Mouse (Mus musculus): ENCODE results near the gene Tcte3. TPM values are rescaled to one million over a fixed set of nuclear protein-coding genes. Genes with fewer than 3 reads are reported as not detected.
"Not testable (repeated sequence)": the region's sequence is repeated elsewhere in the genome, so short reads cannot be mapped to it uniquely, and the experiment has no call there.

Gene Tcte3
- 0.39 and 4.2 TPM in 2 replicates for total RNA-seq (2015)
- total RNA-seq (2017) = 0.81 TPM in 1 of 2 replicates, not detected in the other

DNA sequence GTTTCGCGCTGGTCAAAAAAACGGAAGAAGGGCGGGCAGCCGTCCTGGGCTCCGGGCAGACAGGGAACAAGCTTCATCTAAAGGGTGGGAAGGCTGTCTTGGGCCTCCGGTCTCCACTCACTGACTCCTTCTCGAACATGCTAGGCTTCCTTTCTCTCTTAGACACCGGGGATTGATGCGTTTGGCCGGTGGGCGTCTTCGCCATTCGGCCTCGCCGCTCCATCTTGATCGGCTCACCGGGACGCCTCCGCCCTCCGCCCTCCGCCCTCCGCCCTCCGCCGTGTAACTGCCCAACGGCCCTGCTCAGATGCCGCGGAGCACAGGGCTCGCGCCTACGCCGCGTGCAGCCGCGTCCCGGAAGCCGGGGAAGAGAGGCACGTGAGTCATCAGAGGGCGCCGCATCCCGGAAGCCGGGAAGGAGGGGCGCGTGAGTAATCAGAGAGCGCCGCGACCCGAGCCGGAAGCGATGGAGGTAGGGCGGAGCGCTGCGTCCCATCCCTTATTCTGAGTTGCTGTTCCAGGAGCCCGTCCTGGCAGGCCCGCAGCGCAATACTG lies at the start of gene Tcte3, which contains the start of the genes Ermard and Gm3448:
Tcte3 (minus strand) TSS at position 314 of the 555 bp plus-strand sequence.
Ermard (plus strand) TSS at position 34 of the 555 bp plus-strand sequence.
Gm3448 (minus strand) TSS at position 363 of the 555 bp plus-strand sequence.
- peak; percentile 96 for ATAC-seq (ENCODE audit: poor library complexity, severe bottlenecking)

DNA sequence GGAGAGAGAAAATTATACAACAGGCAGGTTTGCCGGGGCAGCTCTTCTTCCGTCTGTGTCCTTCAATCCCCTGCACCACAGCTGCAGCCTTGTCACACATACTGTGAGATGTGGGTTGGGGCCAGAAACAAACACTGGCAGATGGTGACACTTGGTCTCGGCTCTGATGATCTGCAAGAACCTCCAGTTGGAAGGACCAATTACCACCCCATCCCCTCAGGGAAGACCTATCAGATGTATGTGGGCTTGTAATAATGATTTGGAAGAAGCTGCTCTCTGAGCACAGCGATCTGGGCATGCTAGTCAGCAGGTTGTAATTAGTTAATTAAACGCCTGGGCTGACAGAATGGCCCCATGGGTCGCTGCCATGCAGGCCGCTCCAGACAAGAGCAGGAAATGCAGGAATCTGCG lies 47.3 kb upstream of the Tcte3 start:
- no peak for ATAC-seq (ENCODE audit: poor library complexity, severe bottlenecking)

DNA sequence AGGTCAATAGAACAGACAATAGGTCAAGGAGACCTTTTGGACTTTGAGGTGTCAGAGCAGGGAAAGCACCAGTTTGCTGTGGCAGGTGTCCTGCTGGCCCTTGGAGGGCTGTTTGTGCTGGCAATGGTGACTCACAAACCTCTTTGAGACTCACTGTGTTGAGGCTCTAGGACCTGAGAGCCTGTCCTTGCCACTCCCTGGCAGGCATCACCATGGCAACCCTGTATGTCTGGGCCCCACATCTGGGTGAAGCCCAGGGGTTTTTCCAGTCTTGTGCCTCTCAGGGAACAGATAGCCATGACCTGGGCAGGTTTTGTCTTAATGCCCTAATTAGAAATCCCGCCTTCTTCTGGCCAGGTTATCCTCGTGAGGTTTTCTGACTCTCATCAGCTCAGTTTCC lies 46.9 kb upstream of the Tcte3 start:
- ATAC-seq (ENCODE audit: poor library complexity, severe bottlenecking) = no peak

DNA sequence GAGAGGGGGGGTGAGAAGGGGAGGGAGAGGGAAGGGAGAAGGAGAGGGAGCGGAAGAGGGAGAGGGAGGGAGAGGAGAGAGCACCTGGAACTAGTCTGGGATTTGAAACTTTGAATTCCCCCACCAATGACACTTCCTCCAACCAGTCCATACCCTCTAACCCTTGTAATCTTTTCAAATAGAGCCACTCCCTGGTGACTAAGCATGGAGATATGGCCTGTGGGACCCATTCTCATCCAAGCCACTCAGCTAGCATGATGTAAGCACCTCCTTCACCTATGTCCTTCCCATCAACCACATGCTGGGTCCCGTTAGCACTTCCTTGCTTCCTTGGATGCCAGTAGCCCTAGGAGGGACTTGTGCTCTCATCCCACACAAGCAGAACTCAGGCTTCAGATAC lies 43.7 kb upstream of the Tcte3 start:
- ATAC-seq (ENCODE audit: poor library complexity, severe bottlenecking) = no peak

DNA sequence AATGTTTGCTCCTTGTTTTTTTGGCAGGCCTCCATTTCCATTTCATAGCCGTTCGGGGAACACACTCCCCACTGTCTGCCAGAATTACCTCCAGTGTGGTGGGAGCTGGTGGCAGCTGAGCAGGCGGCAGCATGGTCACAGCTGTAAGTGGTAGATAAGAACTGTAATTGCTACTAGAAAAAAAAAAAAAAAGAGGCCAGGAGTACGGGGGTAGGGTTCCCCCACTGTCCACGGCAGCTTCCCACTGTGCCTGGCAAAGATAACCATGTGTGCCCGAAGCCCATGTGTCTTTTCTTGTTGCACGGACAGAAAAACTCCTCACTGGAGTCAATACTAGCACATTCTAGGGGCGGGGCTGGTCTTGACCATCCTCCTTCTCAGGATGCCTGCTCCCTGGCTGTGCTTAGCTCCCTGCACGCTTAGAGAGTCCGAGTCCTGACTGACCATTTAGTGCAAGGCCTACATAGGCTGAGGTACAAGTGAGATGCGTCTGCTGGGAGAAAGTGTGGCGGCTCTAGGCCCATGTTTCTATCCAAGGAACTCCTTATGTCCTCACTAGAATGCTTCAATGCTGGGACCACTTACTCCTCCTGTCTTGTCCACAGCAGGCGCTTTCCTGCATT lies 43.0 kb upstream of the Tcte3 start:
- peak; percentile 30; the same call in 1 of the 2 replicates for ATAC-seq (ENCODE audit: poor library complexity, severe bottlenecking)

DNA sequence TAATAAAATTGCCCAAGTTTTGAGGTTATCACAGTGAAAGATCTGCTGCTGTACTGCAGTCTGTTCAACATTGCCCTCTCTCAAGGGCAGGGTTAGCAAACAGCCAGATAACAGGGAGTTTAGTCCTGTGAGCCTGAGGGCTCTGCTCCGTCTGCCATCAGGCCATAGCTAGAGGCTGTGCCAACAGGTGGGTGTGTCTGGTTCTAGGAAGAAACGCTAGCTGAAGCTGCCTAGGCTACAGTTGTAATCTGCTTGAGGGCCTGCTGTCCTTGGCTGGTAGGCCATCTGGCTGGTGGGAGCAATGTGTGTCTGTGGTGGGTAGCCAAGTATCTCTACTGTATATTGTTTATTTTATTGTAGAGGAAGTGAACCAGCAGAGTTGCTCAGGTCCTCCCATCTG lies 36.2 kb upstream of the Tcte3 start:
- no peak for ATAC-seq (ENCODE audit: poor library complexity, severe bottlenecking)

DNA sequence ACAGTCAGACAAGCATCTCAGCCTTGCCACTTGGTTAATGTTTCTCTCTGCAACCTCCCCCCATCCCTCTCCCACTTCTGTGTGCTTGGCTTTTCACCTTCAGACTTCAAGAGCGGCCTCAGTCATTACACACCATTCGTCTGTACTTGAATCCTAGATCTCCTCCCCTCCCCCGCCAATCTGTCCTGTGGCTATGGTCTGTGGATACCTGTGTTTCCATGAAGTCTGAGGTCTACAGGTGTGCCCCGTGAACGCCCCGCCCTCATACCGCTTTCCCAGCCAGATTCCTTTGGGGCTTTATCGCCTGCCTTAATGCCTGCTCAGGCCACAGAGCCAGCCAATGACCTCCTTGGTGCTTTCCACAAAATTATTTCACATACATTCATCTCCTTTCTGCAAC lies 33.7 kb upstream of the Tcte3 start:
- no peak for ATAC-seq (ENCODE audit: poor library complexity, severe bottlenecking)

DNA sequence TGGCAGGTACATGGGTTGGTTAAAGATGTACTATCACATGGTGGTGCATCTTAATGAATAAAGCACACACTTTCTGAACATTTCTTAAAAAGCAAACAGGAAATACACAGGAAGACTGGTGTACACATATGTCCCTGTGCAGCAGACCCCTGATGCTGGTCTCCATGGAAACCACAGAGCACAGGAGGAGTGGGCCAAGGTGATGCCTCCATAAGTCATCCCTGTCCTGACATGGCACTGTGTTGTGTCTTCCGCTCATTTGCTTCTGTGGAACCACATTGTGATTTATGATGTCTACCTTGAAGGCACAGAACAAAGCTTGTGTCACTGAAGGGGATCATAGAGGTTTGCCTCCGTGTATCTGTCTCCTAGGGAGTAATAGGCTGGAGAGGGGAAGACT lies 30.9 kb upstream of the Tcte3 start:
- no peak for ATAC-seq (ENCODE audit: poor library complexity, severe bottlenecking)

DNA sequence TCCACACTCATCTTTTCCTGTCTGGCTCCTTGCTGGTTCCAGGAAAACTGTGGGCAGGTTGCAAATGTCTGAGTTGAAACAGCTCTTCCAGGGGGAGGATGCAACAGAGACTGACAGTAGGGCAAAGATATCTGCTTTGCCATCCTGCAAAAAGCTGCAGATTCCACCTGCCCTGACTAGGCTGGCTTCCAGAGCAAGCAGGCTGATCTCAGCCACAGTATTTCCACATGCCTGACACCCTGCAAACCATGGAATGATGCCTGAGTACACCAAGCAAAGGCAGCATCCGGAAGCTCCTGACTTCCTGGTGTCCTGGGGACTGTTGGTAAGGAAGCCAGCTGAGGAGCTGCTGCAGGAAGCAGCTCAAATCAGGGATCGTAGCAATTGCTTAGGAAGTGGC lies 27.8 kb upstream of the Tcte3 start:
- ATAC-seq (ENCODE audit: poor library complexity, severe bottlenecking) = no peak

DNA sequence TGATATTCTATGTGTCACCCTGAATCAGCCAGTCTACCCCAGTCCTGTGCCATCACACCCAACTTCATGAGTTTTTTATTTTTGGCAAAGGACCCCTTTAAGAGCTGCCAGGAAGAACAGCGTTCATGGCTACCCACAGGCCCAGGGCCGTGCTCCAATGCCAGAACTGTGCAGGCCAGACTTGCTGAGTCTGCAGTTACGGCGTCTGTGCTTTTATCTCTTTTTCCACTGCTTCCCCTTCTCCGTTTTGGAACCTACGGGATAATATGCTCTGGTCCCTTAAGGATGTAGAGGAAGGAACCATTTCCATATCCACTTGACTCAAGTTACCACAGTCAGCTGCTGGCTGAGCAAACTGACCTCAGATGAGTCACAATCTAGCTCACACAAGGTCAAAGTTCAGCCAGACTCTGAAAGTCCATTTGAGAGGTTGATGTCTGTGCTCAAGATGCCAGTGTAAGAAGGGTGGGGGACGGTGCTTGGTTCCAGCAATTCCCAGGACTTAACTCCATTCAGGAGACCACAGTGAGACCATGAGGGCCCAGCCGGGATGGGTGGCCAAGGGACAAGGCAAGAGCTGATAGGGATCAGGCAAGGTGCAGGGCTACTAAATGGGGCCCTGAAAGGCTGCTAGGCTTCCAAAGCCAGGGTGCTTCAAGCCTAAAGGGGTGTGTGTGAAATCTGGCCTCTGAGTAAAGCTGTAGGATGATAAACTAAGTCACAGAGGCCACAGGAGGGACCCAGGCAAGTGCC lies 26.9 kb upstream of the Tcte3 start:
- ATAC-seq (ENCODE audit: poor library complexity, severe bottlenecking) = no peak

DNA sequence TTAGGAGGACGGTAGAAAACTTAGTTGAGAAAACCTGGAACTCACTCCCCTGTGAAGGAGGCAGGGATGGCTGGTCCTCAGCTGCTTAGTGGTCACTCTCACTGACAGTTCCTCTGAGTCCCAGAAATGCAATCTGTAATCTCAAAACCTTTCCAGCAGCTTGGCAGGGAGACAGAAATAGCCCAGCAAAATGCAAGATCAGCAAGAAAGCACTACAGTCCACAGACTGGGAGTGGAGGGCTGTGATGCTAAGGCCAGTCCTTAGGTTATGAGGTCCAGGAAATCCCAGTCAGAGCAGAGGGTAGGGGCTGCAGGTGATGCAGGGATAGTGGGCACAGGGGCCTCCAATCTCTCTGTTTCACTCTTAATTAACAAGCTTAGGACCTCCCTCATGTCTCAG lies 25.6 kb upstream of the Tcte3 start:
- no peak for ATAC-seq (ENCODE audit: poor library complexity, severe bottlenecking)

DNA sequence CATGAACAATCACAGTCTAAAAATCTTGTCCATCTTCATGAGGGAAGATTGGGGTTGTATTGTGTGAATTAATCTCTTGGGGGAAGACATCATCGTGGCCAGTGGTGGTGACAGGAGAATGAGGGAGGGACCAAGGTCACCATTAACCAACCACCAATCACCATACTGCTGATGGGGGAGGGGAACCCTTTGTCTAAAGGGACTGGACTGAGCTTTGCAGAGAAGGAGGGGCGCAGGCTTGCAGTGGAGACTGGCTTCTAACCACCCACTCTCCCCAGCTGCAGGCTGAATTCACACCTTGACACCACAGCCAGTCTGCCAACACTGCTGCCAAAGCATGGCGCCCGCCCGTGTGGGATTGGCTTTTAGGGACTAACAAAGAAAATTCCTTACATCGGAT lies 24.8 kb upstream of the Tcte3 start:
- no peak for ATAC-seq (ENCODE audit: poor library complexity, severe bottlenecking)

DNA sequence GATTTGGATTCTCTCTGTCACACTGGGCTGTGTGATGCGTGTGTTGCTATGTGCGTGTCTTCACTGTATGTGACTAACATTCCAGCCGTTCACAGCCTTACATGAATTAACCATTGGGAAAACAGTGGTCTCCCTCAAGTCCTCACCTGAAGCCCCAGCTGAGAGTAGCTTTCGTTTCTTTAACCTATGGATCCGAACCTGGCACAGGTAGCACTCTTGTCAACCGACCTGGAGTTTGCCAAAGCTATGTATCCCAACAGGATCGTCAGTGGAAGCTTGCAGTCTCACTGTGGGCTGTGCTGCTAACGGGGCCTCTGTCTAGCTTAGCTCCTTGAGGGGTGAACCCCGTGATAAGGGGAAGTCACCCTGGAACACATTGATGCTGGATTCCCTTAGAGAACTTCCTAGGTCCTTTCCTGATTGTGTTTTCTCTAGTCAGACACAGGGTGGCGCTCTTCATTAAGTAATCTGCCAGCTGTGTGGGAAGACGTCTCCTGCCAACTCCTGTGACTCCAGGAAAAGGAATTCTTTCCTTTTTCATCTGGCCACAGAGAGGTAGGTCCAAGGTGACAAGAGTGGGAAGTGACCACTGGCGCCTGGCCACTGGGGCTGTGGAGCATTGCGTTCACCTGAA lies 24.2 kb upstream of the Tcte3 start:
- peak; percentile 62 for ATAC-seq (ENCODE audit: poor library complexity, severe bottlenecking)

DNA sequence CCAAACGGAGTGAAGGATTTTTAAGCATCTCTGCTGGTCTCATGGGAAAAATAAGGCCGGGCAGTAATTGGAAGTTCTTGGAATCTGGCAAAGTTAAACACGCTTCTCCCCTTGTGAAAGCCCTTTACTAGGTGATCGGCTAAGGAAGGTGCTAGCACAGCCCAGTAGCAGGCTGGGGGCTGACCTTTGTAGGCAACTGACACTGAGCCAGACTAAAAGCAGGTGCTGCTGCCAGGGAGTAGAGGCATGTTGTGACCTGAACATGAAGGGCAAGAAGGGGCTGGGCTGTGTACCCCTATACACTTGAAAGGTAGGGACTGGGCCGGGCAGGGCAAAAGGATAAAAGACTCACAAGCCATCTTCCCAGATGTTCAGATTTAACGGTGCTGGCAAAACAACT lies 19.1 kb upstream of the Tcte3 start:
- ATAC-seq (ENCODE audit: poor library complexity, severe bottlenecking) = no peak

DNA sequence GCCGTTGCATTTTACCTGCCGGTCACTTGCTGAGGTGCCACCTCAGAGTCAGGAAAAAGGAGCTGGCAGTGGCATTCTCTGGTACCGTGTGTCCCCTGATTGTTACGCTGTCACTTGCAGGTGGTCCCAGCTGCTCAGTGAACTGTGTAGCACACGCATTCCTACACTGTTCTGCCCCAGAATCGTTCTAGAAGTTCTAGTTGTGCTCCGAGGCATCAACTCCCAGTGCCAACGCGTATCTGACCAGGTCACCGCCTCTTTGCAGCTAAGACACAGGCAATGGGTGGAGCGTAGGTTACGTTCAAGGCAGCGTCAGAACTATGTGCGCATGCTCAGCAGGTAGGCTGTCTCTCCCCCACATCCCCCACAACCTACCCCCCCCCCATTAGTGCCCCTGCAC lies 18.4 kb upstream of the Tcte3 start:
- ATAC-seq (ENCODE audit: poor library complexity, severe bottlenecking) = no peak

DNA sequence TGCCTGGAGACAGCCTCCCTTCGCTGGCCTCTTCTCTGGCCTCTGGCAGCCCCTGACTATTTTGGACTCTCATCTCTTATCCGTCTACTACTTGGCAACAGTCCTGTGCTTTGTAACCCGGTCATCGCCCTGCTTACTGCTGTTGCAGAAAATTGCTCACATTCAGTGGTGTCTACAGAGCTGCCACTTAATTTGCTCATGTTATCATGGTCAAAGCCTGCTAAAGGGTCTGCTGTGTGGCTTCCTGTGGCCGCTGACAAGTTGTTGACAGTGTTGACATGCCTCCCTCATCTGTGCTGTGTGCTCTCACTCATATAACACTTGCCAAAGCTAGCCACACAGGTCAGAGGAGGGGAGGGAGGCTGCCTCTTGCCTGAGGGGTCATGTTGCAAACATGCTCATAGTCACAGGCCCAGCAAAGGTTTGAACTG lies 16.9 kb upstream of the Tcte3 start:
- no peak for ATAC-seq (ENCODE audit: poor library complexity, severe bottlenecking)

DNA sequence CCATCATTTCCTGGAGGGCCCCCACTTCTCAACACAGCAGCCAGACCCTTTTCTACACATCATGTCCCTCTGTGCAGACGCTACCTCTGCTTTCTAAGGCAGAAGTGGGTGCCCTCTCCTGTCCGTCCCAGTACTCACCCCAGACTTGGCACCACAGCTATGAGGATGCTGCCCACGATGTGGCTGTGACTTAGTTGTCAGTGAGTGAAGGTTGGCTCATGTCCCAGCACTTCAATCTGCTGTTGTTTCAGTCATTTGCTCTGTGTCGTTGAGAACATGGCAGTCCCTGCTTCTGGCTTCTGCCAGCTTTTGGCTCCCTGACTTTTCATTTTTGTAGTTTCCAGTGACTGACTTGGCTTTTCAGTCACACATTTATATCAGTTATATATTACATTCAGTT lies 14.6 kb upstream of the Tcte3 start:
- no peak for ATAC-seq (ENCODE audit: poor library complexity, severe bottlenecking)

DNA sequence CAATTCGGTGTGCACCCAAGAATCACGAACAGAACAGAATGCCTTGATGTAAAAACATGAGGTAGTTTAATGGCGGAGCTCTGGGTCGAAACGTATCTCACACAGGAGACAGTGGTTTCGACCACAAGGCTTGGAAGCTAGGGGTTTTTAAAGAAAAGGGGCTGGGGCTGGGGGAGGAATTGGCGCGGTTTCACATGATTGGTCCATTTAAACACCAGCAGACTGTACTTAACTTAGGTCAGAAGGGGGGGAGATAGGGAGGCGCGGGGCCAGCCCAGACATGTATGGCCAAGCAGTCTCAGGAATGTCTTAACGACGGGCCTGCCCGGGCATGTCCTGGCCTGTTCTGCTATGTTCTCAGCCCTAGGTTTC lies 12.5 kb upstream of the Tcte3 start:
- not testable (repeated sequence) for ATAC-seq (ENCODE audit: poor library complexity, severe bottlenecking)

DNA sequence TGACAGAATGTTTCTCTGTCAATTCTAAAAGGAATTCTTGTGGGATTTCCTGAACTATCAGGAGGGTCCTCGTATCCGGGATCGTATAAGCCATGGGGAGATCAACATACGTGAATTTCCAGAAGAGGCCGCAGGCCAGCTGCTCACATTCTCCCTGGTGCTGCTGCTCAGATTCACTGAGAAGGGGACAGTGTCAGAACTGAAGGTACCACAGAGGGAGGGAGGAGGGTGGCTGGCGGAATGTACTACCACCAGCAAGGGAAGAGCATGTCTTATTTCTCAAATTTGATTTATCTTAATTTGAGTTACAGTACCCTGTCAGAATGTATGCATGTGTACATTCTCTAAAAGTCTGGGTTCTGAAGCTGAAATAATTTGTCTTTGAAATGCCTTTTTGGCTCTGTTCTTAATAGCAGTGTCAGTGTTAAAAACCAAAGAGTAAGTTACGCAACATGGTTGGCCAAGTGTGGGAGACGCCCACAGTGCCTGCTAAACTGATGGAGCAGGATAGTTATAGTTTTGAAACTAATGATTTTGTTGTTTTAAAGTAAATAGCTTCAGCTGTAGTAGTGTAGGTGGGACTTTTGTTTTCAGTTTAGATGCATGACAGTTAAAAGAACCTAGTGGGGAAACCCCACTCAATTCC lies 12.0 kb upstream of the Tcte3 start:
- ATAC-seq (ENCODE audit: poor library complexity, severe bottlenecking) = peak; percentile 70

DNA sequence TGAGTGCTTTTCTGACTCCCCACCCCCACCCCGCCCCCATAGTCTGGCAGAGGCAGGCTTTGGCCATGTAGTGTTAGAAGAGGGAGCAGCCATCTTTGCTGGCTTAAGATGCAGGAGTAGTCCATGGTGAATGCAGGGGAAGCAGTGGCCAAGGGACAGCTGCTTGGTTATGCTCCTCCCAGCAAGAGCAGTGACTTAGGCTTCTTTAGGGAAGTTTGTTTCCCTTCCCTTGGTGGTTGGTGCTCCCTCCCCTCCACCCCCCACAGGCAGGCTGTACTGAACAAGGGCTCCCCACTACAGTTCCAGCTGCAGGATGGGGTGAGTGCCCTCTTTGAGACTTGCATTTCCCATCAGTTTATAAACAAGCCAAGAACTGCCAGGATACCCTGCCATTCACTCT lies 11.5 kb upstream of the Tcte3 start:
- ATAC-seq (ENCODE audit: poor library complexity, severe bottlenecking) = peak; percentile 98

DNA sequence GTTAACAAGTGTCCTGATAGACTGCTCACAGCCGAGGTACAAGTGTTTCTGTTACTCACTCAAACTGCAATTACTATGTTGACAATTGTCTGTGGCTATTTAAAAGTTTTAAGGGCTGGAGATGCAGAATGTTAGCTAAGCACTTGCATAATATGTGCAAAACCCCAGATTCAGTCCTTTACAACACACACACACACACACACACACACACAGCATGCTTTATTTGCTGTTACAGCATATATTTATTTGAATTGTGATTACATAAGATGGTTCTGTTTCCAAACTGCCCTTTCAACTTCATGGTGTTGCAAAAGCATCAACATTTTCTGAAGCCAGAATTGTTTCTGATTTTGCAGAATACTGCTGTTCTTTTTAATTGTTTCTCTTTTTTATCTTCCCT lies 9.1 kb upstream of the Tcte3 start:
- ATAC-seq (ENCODE audit: poor library complexity, severe bottlenecking) = not testable (repeated sequence)
